ENCODE assay signal across 19 mouse cellular contexts in the genomic region with DNA sequence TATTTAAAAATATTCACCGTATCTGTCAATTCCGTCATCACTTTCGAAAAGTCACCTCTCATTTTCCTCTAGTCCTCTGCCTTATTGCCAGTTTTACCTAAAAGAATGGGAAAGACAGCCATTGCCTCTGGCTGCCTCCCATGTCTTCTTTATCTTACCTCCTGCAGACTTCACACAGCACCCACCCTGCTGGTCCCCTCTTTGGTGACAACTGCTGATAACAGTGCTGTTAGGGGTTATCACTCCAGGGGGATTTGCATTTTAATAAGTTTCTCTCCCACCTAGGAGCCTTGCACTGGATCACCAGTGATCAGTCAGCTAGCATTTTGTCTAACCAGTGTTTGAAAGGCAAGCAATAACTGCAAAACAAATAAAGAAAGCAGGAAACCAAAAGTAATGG.
DNase-seq lines count a peak whose midpoint lies in the region; ATAC-seq and TF ChIP-seq lines count a peak whose summit lies in the region.
"Had no signal": no experiment of that assay in that cellular context is flagged by ENCODE, and none has a peak within 500 bp of the region (broad histone marks: within the 10 kb centered on the region; RNA-seq: fewer than 3 reads in every experiment).

No protein-coding gene starts in this region.

- no peaks in the 10 kb centered on the region for H3K4me1 ChIP-seq in heart, embryonic 12.5 days (replicated peaks)
- H3K4me1 ChIP-seq in liver, embryonic 14.5 days (replicated peaks; ENCODE audit: control insufficient read depth in 2 of 2, insufficient read depth in 2 of 2, low read length in 1 of 2) = peaks cover 3 to 13% of the 10 kb centered on the region in 2 experiments; a peak in 2 of 4 replicates
- H3K4me1 ChIP-seq: embryonic facial prominence, embryonic 12.5 days; forebrain, embryonic 15.5 days; heart, embryonic 15.5 days; hindbrain, embryonic 15.5 days had no signal

- no peak overlapping the region for H3K9ac ChIP-seq in heart, embryonic 12.5 days
- H3K9ac ChIP-seq in liver, embryonic 14.5 days (replicated peaks) = no peak overlapping the region
- H3K9ac ChIP-seq: embryonic facial prominence, embryonic 12.5 days; forebrain, embryonic 15.5 days; heart, embryonic 15.5 days; hindbrain, embryonic 15.5 days had no signal

- H3K27ac ChIP-seq in heart, embryonic 12.5 days (ENCODE audit: poor library complexity, severe bottlenecking) = no peak overlapping the region
- no peak overlapping the region for H3K27ac ChIP-seq in liver, embryonic 14.5 days
- H3K27ac ChIP-seq: embryonic facial prominence, embryonic 12.5 days; forebrain, embryonic 15.5 days; heart, embryonic 15.5 days; hindbrain, embryonic 15.5 days had no signal

- no peaks in the 10 kb centered on the region for H3K27me3 ChIP-seq in heart, embryonic 12.5 days (replicated peaks)
- H3K27me3 ChIP-seq in liver, embryonic 14.5 days (ENCODE audit: control insufficient read depth, insufficient read depth, low read length) = no peaks in the 10 kb centered on the region
- H3K27me3 ChIP-seq: CH12.LX; embryonic facial prominence, embryonic 12.5 days; forebrain, embryonic 15.5 days; heart, embryonic 15.5 days; hindbrain, embryonic 15.5 days had no signal

- H3K4me3 ChIP-seq in heart, embryonic 12.5 days = no peak overlapping the region
- H3K4me3 ChIP-seq in liver, embryonic 14.5 days (ENCODE audit: insufficient read depth in 1 of 2, low read depth in 2 of 2, low read length in 2 of 2) = no peak overlapping the region
- H3K4me3 ChIP-seq: embryonic facial prominence, embryonic 12.5 days; forebrain, embryonic 15.5 days; heart, embryonic 15.5 days; hindbrain, embryonic 15.5 days had no signal

- no peaks in the 10 kb centered on the region for H3K36me3 ChIP-seq in heart, embryonic 12.5 days
- H3K36me3 ChIP-seq in liver, embryonic 14.5 days (replicated peaks; ENCODE audit: control insufficient read depth, insufficient read depth, low read depth) = no peaks in the 10 kb centered on the region
- H3K36me3 ChIP-seq: embryonic facial prominence, embryonic 12.5 days; forebrain, embryonic 15.5 days; heart, embryonic 15.5 days; hindbrain, embryonic 15.5 days had no signal

- no peak overlapping the region for H3K4me2 ChIP-seq in heart, embryonic 12.5 days
- peak overlapping the region; percentile 37; the same call in 1 of the 2 replicates for H3K4me2 ChIP-seq in liver, embryonic 14.5 days (ENCODE audit: low read depth)
- H3K4me2 ChIP-seq: embryonic facial prominence, embryonic 12.5 days; forebrain, embryonic 15.5 days; heart, embryonic 15.5 days; hindbrain, embryonic 15.5 days had no signal

- no peak for DNase-seq in heart, postnatal 14 days
- peak; percentile 29 for DNase-seq in c-Kit-positive CD71-positive TER-119-positive erythroid progenitor cells, embryonic 14.5 days (ENCODE audit: low spot score)
- peak; percentile 4 to 42 (median 35) for DNase-seq in liver, embryonic 14.5 days (ENCODE audit: low read depth in 3 of 3, low spot score in 3 of 3)
- DNase-seq in urinary bladder, postnatal 36 days (ENCODE audit: low spot score in 2 of 2) = no peak
- DNase-seq in lung, postnatal 36 days = no peak
- DNase-seq in thymus, postnatal 0 days (ENCODE audit: low spot score) = no peak
- DNase-seq: adrenal gland, adult 2 months; adrenal gland, postnatal 25 days; cerebellum, adult 11-12 months; cerebellum, adult 9-10 months; cerebellum, postnatal 25 days; gastrocnemius, postnatal 10 days; heart, postnatal 36 days had no signal

- no peak for TF ChIP-seq CTCF in liver, embryonic 14.5 days (IDR thresholded peaks at IDR 0.05; ENCODE audit: low read depth)

- WGBS in heart, embryonic 12.5 days = 30% methylated on average over 3 of the region's 3 CpGs
- WGBS in liver, embryonic 14.5 days (ENCODE audit: insufficient replicate concordance) = 33% methylated on average over 3 of the region's 3 CpGs

- TF ChIP-seq EP300 in liver, embryonic 14.5 days (IDR thresholded peaks at IDR 0.05; ENCODE audit: low read depth) = peak; percentile 75

- ATAC-seq in heart, embryonic 12.5 days (ENCODE audit: insufficient number of reproducible peaks, low FRiP score) = peak; percentile 66; the same call in 1 of the 2 replicates
- peak; percentile 95 for ATAC-seq in liver, embryonic 14.5 days (ENCODE audit: insufficient read depth)
- ATAC-seq: forebrain, embryonic 15.5 days had no signal

- H3K9me3 ChIP-seq in heart, embryonic 12.5 days (replicated peaks) = 0 out of 2 replicates have a peak, but pooled peaks cover 2% of the 10 kb centered on the region
- no peaks in the 10 kb centered on the region for H3K9me3 ChIP-seq in liver, embryonic 14.5 days (ENCODE audit: control insufficient read depth, low read length)
- H3K9me3 ChIP-seq: embryonic facial prominence, embryonic 12.5 days; forebrain, embryonic 15.5 days; heart, embryonic 15.5 days; hindbrain, embryonic 15.5 days had no signal

- intact Hi-C loops in heart, postnatal 14 days (cut with DNase I) = no loop called here

Comparison
In these comparisons a context has a peak if more than half of its experiments do, and no peak if none do; other contexts are left out.
1. DNase-seq: peak in c-Kit-positive CD71-positive TER-119-positive erythroid progenitor cells, embryonic 14.5 days (single experiment) and liver, embryonic 14.5 days (3 of 3); none in heart, postnatal 14 days (0 of 2), urinary bladder, postnatal 36 days (0 of 2), lung, postnatal 36 days (single experiment) and thymus, postnatal 0 days (single experiment).